Mouse (Mus musculus): ENCODE measurements around the gene Gnmt.
"Not testable (repeated sequence)": the region's sequence is repeated elsewhere in the genome, so short reads cannot be mapped to it uniquely, and the experiment has no call there.

The Gnmt gene

DNA sequence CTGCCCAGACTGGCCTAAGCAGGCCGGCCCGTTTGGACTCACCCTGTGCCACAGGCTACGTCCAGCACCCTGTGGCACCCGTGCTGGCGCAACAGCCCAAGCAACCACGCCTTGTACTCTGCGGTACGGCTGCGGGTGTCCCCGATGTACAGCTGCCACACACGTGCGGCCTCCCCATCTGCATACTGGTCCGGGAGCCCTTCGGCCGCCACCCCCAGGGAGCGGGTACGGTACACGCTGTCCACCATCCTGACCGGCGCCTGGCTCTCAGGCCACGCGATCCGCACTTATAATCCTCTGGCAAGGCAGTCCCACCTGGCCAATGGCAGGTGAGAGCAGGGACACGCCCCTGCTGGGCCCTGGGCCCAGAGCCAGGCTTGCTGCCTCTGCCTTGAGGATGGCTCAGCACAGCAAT is at the start of gene Gnmt:
Gnmt (minus strand) TSS at position 265 of the 415 bp plus-strand sequence.
- DNase-seq (ENCODE audit: low read depth), result no peak

GRCm38 (mm10) chr17:46776087-46776486 is 47.1 kb upstream of the Gnmt start:
- no peak for DNase-seq (ENCODE audit: low read depth)

GRCm38 (mm10) chr17:46775070-46775469 is 46.1 kb upstream of the Gnmt start:
- DNase-seq (ENCODE audit: low read depth), result no peak

DNA sequence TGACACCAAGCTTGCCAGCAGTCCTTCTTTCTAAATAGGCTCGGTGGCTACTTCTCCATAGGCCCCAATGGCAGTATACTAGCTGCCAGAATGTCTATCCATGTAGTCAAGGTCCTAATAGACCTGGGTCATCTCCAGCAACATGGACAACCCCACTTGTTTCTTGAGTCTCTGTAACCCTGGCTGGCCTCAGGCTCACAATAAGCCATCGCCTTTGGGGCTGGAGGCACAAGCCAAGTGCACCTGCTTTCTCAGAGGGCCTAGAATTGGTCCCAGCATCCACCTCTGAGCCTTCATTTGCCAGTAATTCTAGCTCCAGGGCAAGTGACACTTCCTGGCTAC is 45.1 kb upstream of the Gnmt start:
- no peak for DNase-seq (ENCODE audit: low read depth)

- peak; percentile 77 for DNase-seq (ENCODE audit: low read depth)
Measured at GRCm38 (mm10) chr17:46773278-46774130, 44.5 kb upstream of the Gnmt start.

DNA sequence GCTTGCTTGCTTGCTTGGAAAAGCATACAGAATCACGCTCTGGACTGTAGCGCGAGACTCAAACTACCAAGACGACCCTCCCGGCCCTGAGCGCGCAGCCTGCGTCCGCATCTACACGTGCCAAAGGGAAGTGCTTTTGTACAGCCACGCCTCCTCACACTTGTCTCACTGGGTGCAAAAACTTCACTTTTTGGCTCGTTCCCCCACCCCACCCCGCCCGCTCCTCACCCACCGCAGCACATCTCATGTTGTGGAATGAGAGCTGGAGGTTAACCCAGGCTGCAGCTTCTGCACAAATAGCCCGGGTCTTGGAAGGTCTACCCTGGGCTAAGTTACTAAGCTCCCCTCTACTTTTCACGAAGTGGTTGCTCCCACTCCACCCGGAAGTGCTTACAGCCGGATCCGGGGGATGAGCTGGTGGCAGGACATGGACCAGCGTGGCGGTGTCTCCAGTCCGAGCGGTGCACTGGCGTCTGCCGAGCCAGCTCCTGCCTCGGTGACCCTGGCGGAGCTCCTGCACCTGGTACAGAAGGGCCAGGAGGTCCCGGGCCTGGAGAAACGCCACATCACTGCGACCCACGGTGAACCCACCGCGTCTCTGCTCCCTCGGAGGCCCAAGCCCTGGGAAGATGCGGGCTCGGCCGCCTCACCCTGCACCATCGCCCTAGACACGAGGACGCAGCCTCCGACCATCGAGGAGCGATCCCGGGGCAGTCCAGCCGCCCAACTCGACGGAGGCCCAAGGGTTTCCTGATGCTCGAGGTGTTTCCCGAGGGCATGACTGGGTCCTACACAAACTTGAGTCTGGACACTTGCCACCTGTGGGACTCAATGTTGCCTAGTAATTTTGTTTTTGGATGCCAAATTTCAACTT is 43.7 kb upstream of the Gnmt start, which contains the start of gene 2310039H08Rik:
2310039H08Rik (plus strand) TSS at position 232 of the 874 bp plus-strand sequence.
- DNase-seq (ENCODE audit: low read depth), result peak; percentile 93

DNA sequence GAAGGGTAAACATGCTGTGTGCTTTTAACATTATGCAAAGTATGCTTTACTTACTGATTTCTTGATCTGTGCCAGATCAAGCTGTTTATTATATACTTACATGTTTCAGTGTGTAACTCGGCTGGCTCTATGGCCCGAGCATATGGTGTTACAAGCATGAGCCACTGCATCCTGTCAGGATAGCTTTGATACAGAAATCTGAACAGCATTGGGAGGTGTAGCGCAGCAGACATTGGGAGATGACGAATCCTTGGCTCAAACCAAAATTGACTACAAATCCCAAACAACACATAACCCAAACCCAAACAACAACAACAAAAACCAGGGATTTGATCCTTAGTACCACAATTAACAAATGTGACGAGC is 43.1 kb upstream of the Gnmt start:
- no peak for DNase-seq (ENCODE audit: low read depth)

GRCm38 (mm10) chr17:46771616-46772015 is 42.6 kb upstream of the Gnmt start:
- no peak for DNase-seq (ENCODE audit: low read depth)

DNA sequence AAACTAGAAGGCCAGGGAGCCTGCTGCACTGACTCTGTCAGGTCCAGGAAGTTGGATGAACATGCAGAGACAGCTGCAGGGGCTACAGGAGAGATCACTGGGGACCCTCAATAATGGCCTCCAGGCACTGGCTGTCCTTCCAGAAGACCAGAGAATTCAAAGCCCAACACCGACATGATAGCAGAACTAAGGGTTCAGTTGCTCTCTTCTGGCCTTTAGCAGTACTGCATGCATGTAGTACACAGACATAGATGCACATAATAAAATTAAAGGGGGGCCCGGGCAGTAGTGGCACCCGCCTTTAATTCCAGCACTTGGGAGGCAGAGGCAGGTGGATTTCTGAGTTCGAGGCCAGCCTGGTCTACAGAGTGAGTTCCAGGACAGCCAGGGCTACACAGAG is 42.1 kb upstream of the Gnmt start:
- DNase-seq (ENCODE audit: low read depth), result no peak

DNA sequence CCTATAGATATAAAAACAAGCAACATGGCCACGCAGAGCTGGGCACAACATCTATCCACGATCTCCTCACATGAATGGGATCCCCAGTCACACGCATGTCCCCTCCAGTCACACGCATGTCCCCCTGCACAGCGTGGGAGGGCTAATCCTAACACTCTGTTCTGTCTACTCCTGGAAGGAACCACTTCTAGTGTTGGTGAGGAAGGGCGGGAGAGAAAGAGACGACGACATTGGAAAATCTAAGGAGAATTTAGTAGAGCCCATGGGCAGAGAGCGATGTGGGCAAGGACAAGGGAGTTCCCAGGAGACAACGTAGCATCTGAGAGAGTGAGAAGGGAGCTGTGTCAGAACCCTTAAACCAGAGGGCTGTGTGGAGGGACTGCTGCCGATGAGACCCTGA is 41.6 kb upstream of the Gnmt start:
- no peak for DNase-seq (ENCODE audit: low read depth)

- no peak for DNase-seq (ENCODE audit: low read depth)
Measured at GRCm38 (mm10) chr17:46767868-46768267, 38.9 kb upstream of the Gnmt start.

- DNase-seq (ENCODE audit: low read depth), result not testable (repeated sequence)
Measured at GRCm38 (mm10) chr17:46764916-46765315, 35.9 kb upstream of the Gnmt start.

GRCm38 (mm10) chr17:46763544-46763943 is 34.6 kb upstream of the Gnmt start, which contains the start of gene Ptcra:
Ptcra (minus strand) TSS chr17:46763712.
- DNase-seq (ENCODE audit: low read depth), result no peak

DNA sequence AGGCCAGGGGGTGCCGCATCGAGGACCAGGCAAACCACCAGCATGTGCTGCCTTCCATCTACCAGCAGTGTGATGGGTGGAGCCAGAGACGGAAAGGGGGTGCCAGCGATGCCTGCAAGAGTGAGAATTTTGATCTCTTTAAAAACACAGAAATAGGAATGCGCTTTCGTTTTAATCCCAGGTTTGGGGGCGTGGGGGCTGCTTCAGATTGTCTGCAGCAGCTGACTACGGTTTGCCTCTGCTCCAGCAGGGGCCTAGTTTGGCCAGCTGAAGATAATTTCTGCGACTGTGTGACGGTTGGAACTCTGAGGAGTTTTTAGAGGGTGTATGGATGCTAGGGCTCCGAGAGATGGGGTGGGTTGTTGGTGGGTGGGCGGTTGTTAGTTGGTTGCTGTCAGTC is 29.8 kb upstream of the Gnmt start:
- no peak for DNase-seq (ENCODE audit: low read depth)

DNA sequence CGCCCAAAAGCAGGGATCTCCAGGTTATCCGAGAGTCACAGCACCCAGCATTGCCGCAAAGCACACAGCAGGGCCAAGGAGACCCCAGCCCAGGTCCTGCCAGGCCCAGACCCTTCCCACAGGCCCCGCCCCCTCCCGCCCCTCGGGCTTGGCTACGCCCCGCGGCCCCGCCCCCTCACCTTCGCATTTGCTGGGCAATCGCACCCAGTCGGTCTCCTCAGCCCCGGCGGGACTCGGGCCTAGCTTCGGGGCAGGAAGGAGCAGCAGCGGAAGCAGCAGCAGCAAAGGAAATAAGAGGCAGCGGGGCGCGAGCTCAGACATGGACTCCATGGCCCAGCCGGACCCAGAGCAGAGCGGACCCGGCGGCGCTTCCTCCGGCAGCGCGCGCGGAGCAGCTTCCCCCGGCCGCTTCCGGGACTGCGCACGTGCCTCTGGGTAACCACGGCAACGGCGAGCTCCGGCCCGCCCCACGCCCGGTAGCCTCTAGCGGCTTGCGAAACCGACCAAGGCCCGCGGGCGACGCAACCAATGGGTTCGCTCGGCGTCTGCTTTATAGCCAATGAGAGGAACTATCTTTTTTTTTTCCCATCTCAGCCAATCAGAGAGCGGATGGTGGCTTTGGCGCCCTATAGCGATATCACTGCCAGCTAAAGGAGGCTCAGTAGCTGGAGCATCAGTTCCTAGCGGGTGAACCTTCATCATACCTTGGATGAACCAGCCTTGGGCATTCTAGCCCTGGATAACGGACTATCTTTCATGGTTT is 23.0 kb upstream of the Gnmt start, which contains the start of gene Cnpy3:
Cnpy3 (minus strand) TSS at position 421 of the 763 bp plus-strand sequence.
- peak; percentile 99 for DNase-seq (ENCODE audit: low read depth)

DNA sequence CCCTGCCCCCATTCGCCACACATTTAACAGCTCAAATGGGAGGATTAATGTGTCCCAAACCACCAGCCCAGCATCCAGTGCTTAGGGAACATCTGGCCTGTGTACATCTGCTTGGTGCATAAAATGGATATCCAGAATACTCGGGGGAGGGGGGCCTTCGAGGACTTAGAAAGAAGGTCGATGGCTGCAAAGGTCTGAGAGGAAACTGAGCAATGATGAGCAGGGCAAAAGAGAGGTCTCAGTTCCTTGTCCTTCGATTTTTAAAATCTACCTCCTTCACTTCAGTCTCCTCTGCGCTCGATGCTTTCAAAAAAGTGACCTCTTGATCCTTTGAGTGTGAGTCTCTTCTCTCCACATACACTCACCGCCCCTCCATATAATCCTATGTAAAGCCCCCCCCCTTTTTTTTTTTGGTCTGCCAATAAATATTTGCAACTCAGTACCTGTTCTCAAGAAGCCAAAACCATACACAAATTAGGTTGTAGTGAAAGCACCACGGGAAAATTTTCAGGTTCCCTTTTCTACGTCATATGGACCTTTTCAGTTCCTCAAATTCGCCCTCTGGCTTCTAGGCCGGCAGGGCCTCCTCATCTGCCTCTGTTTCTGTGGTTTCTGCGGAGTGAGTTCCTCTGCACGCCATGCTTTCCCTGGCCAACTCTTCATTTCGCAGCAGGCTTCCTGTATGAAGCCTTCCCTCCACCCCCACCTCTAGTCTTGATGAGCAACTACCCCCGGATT is 22.3 kb upstream of the Gnmt start:
- DNase-seq (ENCODE audit: low read depth), result peak; percentile 77

DNA sequence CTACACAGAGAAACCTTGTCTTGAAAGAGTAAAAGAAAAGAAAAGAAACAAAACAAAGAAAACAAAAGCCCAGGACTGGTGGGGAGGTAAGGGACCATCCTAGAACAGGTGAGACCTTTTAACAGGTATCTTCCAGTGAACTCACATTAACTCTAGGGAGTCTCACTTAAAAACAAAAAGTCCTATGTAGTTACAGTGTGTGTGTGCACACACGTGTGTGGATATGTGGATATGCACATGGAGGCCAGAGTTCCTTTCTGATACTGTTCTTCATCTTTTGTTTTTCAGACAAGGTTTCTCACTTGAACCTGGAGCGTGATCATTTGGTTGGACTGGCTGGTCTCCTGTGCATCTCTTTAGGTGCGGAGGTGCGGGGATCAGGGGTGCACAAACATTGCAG is 21.6 kb upstream of the Gnmt start:
- DNase-seq (ENCODE audit: low read depth), result no peak

DNA sequence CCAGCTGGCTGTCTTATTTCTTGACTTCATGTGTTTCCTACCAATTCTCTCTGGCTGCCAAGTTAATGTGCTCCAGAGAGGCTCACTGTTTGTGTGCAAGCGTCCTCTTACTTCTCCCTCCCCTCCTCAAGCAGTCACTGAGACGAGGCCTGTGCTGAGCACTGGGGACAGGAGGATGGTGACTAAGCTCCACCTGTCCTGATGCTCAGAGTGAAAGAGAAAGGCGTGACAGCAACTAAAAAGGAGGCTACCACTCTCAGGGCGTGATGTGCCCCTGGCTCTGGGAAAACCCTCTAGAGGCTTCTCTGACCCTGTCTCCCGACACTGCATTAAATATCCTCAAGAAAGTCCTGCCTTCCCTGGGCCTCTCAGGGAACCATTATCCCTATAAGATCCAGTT is 20.3 kb upstream of the Gnmt start:
- no peak for DNase-seq (ENCODE audit: low read depth)

DNA sequence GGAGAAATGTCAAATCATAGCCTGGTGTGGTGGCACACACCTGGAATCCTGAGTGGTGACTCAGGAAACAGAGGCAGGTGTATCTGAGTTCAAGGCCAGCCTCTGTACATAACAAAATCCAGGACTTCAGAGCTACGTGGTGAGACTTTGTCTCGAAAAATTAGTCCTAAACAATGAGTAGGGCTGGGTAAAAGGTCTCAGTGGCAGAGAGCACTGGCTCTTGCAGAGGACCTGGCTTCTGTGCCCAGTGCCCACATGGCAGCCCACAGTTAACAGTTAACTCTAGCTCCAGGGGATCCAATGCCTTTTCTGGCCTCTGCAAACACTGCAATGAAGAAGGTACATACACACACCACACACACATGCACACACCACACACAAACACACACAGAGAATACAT is 18.8 kb upstream of the Gnmt start:
- DNase-seq (ENCODE audit: low read depth), result no peak

DNA sequence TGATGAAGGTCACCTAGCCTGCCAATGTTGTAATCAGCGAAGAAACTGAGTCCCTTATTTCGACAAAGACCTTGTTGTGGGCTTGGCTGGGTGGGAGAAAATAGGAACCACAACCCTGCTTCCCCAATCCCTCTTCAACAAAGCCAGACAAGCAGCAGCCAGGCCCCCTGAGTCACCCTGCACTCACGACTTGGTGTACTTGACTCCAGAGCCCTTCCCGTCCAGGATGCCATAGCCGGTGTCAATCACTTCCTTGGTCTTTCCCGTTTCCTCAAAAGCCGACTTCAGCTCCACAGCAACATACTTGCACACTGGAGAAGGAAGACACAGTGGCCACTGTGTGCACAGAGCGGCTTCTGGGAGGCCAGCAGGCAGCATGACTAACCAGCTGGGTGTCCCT is 18.3 kb upstream of the Gnmt start:
- no peak for DNase-seq (ENCODE audit: low read depth)

DNA sequence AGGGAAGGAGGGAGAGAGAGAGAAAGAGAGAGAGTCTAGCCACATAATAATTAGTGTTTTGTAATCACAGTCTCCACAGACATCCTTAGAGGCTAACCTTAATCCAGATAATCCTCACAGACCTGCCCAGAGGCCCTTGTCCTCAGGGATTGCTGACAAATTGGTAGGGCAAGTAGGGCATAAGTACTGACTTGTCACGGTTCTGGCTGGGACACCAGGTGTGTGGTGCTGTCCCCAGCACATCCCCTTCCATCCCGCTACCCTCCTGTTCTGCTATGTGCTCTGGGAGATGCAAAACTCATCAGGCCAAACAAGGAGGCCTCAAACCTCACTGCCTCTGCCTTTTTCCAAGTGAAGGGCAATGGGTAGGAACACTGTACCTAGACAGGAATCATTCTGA is 16.5 kb upstream of the Gnmt start:
- DNase-seq (ENCODE audit: low read depth), result no peak

GRCm38 (mm10) chr17:46742986-46743385 is 14.0 kb upstream of the Gnmt start:
- no peak for DNase-seq (ENCODE audit: low read depth)

Measured in NIH3T3 (cell line).